Mouse (Mus musculus) adrenal gland, postnatal 0 days (tissue): ENCODE measurements around the gene Ppp1r18. TPM values are rescaled to one million over a fixed set of nuclear protein-coding genes. Genes with fewer than 3 reads are reported as not detected.

Experiments
- microRNA-seq: library from miRNA; unstranded; fragments of <30 nt; microRNA quantifications from one replicate; pipeline ENCODE4, GENCODE M21; 2016; ENCODE audit warnings: borderline replicate concordance; ENCODE audit not compliant: insufficient number of aligned reads
- polyA plus RNA-seq: library from polyadenylated mRNA; unstranded; fragments of >200 nt; fragmentation: Nextera tagmentation; extraction: Ambion mirVana; gene quantifications from 2 replicates; pipeline ENCODE4 v1.2.1, GENCODE M21; 2015

The Ppp1r18 gene
- polyA plus RNA-seq: 22.2 and 26.9 TPM in 2 replicates

DNA sequence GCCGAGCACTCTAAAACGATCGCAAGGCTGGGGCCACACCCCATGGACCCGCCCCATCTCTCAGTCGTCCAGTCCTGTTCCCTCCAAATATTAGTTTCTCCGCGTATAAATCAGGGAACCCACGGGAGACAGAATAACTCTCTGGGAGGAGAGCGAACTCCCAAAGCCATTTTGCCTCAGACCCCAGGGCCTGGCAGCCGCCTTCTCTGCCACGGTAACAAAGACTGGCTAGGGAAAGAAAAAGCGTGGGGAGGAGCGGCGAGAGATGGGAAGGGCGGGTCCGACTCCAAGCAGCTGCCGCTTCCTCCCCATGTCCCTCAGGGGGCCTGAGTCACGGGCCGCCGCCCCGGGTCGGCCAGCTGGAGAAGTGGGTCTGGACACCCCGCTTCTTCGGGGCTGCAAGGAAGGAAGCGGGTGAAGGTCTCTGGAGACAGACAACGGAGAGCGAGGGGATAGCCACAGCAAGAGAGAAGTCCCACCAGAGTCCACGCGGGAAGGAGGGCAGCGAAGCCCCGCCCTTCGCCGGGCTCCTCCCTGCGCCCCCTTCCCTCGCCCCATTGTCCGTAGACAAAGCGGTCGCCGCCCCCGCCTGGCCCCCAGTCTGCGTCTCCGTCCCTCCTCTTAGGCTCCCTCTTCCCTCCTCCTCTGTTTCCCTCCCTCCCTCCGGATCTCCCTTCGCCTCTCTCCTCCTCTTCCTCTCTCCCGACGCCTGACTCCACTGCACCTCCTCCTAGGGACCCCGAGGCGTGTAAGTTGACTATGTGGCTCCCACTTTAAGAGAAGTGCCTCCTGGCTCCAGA, at the start of gene Ppp1r18:
TSS of gene Ppp1r18 (plus strand) at position 113 of the 800 bp plus-strand sequence.

GRCm38 (mm10) chr17:35821439-35822430, 43.7 kb upstream of the Ppp1r18 start, which contains the start of gene Ier3:
Ier3 (plus strand) TSS chr17:35821684.

DNA sequence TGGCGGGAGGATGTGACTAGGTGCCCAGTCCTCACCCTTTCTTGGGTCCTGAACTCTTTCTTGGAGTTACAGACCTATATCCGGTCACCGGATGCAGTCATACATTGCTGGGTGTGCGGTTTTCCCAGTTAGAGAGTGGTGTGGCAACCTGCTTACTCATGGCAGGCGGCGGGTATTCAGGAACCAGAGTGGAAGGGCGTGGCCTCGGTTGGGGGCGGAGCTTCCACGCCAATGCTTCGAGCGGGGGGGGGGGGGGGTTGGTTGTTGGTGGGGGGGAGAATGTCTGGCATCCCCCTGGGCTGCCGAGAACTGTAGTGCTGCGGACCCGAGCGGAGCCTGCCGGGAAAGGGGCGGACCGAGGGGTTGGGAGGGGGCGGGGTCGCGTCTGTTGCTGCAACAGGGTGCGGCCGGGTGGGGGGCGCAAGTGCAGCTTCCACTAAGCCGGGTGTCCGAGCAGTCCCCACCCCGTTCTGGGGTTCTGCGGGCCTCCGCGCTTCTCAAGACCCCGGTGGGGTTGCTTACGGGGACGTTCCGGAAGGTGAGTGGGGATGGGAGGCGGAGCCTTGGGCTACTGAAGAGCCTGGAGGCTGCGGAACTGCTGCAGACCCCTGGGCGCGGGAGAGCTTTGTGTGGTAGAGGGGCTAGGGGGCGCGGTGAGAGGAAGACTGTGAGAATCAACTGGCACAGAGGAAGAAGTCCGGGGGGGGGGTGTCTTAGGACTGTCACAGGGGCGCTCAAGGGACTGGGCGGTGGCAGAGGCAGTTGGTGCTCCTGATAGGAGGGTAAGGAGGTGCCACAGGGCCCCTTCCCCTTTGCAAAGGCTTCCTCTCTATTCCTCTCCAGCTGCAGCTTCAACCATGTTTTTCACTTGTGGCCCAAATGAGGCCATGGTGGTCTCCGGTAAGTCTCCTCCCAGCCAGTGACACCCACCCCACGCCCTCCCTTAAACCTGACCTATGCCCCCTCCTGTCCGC, 42.1 kb upstream of the Ppp1r18 start, which contains the start of gene Flot1:
TSS of gene Flot1 (plus strand) at position 267 of the 974 bp plus-strand sequence.

DNA sequence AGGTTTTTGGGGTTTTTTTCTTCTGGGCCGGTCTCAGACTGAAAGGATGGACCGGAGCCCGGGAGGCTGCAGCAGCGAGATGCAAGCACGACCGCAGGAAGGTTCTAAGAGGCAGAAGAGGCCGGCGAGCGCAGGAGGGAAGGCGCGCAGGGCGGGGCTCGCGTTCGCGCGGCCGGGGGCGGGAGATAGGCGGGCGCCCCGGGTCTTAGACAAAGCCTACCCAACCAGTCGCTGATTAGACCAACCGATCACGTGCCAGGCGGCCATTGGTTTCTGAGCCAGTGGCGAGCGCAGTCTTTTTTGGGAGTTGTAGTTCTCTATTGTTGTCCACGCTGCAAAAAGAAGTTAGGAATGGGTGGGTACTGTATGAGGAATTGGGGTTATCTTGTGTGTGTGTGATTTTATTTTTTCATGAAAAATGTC, 27.3 kb upstream of the Ppp1r18 start, which contains the start of gene Tubb5:
TSS of gene Tubb5 (minus strand) at position 185 of the 423 bp plus-strand sequence.

DNA sequence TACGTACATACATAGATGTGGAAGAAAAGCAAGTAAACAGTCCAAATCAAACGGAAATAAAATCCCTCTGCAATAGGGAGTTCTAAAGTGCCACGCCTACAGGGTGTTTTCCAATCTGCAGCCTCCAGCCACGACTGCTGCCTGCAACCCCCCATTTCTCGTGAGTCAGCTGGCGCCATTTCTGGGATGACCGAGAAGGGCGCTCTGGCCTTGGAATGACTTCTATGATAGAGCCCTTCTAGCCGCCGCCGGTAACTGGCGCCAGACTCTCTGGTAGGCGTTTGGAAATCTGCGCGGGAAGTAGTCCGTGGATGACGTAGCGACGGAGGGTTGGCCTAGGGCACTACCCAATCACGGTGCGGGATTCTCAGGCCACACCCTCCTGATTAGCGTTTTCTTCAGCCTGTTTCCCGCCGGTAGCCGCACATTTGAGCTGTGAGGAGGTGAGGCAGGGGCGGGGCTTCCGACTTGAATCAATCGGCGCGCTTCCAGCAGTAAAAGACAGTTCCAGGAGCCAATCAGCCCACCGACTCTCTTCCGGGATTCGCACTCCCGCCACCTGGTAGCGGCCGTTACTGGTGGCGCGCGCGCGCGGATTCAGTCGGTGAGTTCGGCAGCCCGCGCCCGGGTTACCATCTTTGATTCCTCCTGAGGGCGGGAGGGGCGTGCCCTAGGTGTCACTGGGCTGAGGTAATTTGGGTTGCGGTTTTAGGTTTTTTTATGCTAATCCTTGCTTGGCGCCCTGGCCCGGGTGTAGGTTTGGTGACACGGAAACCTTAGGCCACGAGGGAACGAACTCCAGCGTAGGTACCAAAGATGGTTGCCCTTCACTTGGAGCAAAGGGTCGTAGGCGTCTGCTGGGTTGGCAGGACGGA, 24.1 kb upstream of the Ppp1r18 start, which contains the start of gene Mdc1:
TSS of gene Mdc1 (plus strand) at position 440 of the 875 bp plus-strand sequence.

DNA sequence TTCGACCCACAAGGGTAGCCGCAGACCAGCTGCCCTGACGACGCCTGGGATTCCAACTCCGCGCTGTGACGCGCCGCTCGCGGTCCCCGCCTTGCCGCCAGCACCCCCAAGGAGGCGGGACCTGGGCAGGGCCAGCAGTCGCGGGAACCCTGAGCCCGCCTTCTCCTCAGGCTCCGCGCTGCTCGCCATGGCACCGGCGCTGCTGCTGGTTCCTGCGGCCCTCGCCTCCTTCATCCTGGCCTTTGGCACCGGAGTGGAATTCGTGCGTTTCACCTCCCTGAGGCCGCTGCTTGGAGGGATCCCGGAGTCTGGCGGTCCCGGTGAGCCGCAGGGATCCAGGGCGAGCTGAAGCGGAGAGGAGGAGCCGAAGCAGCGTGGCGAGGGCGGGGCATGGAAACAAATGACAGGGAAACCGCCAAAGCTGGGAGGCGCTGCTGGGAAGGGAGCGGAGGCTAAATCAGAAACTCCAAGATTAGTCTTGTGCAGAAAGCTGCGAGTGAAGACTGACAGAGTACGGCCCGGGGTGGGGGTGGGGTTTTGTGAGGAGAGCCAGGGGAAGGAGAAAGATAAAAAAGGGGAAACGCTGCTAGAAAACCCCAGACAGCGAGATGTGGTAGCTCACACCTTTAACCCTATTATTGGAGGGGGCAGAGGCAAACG, 4.1 kb upstream of the Ppp1r18 start, which contains the start of gene Nrm:
TSS of gene Nrm (plus strand) at position 121 of the 660 bp plus-strand sequence.

DNA sequence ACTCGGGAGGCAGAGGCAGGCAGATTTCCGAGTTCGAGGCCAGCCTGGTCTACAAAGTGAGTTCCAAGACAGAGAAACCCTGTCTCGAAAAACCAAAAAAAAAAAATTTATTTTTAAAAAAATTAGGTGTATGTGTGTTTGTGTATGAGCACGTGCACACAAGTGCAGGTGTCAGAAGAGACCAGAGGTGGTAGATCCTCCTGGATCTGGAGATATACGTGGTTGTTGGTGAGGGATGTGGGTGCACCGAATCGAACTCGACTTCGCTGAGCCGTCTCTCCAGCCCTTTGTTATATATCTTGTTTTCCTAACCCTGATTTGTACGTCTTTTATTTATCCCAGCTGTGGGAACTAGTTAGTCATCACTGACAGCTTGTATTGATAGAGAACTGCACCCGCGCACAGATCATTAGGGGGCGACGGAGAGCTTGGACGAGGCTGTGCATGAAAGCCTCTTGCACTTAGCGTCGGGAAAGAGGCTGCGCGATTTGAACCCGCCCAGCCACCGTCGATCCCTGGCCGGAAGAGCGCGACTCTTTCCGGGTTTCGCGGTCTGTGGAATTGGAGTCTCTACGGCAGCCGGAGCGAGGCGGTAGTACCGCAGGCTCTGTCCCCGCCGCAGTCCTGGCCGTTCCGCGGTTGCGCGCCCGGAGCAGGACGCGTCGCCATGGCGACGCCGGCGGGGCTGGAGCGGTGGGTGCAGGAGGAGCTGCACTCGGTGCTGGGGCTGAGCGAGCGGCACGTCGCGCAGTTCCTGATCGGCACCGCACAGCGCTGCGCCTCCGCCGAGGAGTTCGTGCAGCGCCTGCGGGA, 14.1 kb downstream of the Ppp1r18 start, which contains the start of gene Dhx16:
TSS of gene Dhx16 (plus strand) at position 575 of the 813 bp plus-strand sequence.

DNA sequence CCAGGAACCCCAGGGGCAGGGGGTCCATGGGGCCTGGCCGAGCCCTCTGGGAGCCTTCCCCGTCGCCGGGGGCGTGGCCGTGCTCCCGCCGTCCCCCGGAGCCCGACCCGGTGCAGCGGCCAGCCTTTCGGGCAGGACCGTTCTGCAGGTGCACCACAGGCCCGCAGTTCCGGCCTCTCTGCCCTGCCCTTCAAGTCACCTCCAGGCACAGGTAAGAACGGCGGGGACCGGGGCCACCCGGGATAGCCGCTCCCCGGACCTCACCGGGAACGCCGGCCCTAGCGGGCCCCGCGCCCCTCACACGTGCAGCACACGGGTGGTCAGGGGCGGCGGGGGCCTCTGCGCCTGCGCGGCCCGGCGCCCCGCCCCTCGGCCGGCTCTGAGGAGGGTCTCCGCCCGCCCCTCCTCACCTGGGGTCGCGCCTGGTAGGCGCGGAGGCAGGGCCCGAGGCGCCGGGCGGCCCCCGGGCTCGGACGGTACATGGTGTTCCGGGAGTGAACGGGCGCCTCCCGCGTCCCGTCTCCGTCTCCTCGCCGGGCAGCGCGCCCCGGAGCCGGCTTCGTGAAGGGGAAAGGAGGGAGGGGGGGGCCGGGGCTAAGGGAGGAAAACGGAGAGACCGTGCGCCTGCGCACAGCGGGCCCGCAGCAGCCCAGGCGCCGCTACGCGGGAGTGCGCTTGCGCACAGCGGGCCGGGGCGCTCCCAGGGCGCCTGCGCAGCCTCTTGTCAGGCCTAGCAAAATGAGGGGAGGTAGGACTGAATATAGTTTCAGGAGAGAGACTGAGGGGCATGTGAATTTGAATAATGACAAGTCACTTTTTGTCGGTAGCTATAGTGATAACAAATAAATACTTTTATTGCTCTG, 31.6 kb downstream of the Ppp1r18 start, which contains the start of gene 2310061I04Rik:
TSS of gene 2310061I04Rik (minus strand) at position 651 of the 863 bp plus-strand sequence.

DNA sequence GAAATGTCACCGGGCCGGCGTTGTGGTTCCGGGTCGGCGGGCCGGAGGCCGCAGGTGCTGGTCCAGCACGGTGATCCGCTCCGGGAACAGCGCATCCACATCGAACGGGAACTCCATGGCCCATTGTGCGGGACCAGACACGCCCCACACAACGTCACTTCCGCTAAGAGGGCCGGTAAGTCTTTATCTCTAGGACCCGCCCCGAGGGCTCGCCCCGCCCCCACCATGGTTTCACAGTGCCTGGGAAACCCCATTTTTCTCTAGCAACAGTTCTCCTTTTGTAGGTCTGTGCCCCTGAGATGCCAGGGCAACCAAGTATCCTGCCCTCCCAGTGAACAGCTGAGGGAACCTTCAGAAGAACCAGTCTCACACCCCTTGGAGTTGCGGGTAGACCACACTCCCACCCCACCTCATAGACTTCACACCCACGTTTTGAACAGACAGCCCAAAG, 44.6 kb downstream of the Ppp1r18 start, which contains the start of gene Atat1:
TSS of gene Atat1 (minus strand) at position 157 of the 451 bp plus-strand sequence.

GRCm38 (mm10) chr17:35916297-35917142, 51.1 kb downstream of the Ppp1r18 start, which contains the start of the genes Mrps18b and Ppp1r10:
Mrps18b (minus strand) TSS chr17:35916389.
Ppp1r10 (plus strand) TSS chr17:35916434.

Small RNA genes lying within 50 kb of the gene (microRNA-seq; reads per million reads assigned to microRNA genes)
- gene Gm28033: not detected
- not detected for gene Mir1894

Other genes starting within 250 kb of the Ppp1r18 start
- not detected in 2 replicates for gene Gm9573, start 239.0 kb upstream of the Ppp1r18 start, polyA plus RNA-seq
- 0.30 and 2.9 TPM in 2 replicates for gene Mucl3, start 221.9 kb upstream of the Ppp1r18 start, polyA plus RNA-seq
- 6.7 and 11.2 TPM in 2 replicates for gene Vars2, start 198.0 kb upstream of the Ppp1r18 start, polyA plus RNA-seq
- 18.4 and 28.4 TPM in 2 replicates for gene Gtf2h4, start 191.9 kb upstream of the Ppp1r18 start, polyA plus RNA-seq
- 34.6 and 39.0 TPM in 2 replicates for gene Ddr1, start 161.0 kb upstream of the Ppp1r18 start, polyA plus RNA-seq
- 22.9 and 31.0 TPM in 2 replicates for gene Ier3, start 43.9 kb upstream of the Ppp1r18 start, polyA plus RNA-seq
- gene Flot1, start 42.4 kb upstream of the Ppp1r18 start, polyA plus RNA-seq: 82.1 and 88.2 TPM in 2 replicates
- 314 and 519 TPM in 2 replicates for gene Tubb5, start 27.3 kb upstream of the Ppp1r18 start, polyA plus RNA-seq
- 3.0 and 4.6 TPM in 2 replicates for gene Mdc1, start 24.1 kb upstream of the Ppp1r18 start, polyA plus RNA-seq
- gene Nrm, start 4.3 kb upstream of the Ppp1r18 start, polyA plus RNA-seq: 19.3 and 27.9 TPM in 2 replicates
- gene Dhx16, start 14.2 kb downstream of the Ppp1r18 start, polyA plus RNA-seq: 16.3 and 22.6 TPM in 2 replicates
- 13.8 and 19.1 TPM in 2 replicates for gene 2310061I04Rik, start 31.8 kb downstream of the Ppp1r18 start, polyA plus RNA-seq
- 33.6 and 43.3 TPM in 2 replicates for gene Atat1, start 44.5 kb downstream of the Ppp1r18 start, polyA plus RNA-seq
- gene Mrps18b, start 50.8 kb downstream of the Ppp1r18 start, polyA plus RNA-seq: 48.8 and 78.3 TPM in 2 replicates
- 14.8 and 22.8 TPM in 2 replicates for gene Ppp1r10, start 50.8 kb downstream of the Ppp1r18 start, polyA plus RNA-seq
- 50.8 and 70.0 TPM in 2 replicates for gene Abcf1, start 104.2 kb downstream of the Ppp1r18 start, polyA plus RNA-seq
- gene Gnl1, start 114.3 kb downstream of the Ppp1r18 start, polyA plus RNA-seq: 32.3 and 38.9 TPM in 2 replicates
- gene Prr3, start 114.6 kb downstream of the Ppp1r18 start, polyA plus RNA-seq: 19.0 and 23.8 TPM in 2 replicates
- 2.0 and 2.2 TPM in 2 replicates for gene H2-T24, start 155.0 kb downstream of the Ppp1r18 start, polyA plus RNA-seq
- 47.7 and 51.8 TPM in 2 replicates for gene H2-T23, start 167.3 kb downstream of the Ppp1r18 start, polyA plus RNA-seq
- 27.9 and 31.3 TPM in 2 replicates for gene H2-T22, start 177.2 kb downstream of the Ppp1r18 start, polyA plus RNA-seq
- gene Gm6034, start 177.4 kb downstream of the Ppp1r18 start, polyA plus RNA-seq: not detected in 2 replicates
- gene Gm11127, start 192.8 kb downstream of the Ppp1r18 start, polyA plus RNA-seq: 0.47 TPM in 1 of 2 replicates, not detected in the other